Mouse (Mus musculus) CD4-positive, CD25-positive, alpha-beta regulatory T cell, adult 2 months (primary cell): ENCODE results near the gene Fam178b.
A peak's percentile ranks its signal among the peaks of the same experiment; 100 is the strongest.
"Not testable (repeated sequence)": the region's sequence is repeated elsewhere in the genome, so short reads cannot be mapped to it uniquely, and the experiment has no call there.

Experiments
- DNase-seq: peaks from one replicate; pipeline ENCODE4 v3.0.0-alpha.2; 2012; ENCODE audit warnings: low read depth, low spot score

Gene Fam178b

GRCm38 (mm10) chr1:36546888-36547471 is 136.0 kb downstream of the Fam178b start, which contains the start of gene Ankrd39:
Gene Ankrd39 (minus strand): TSS chr1:36547445.
- DNase-seq: peak; percentile 97

- DNase-seq: peak; percentile 60
Measured at GRCm38 (mm10) chr1:36545845-36546600, 137.0 kb downstream of the Fam178b start.

- DNase-seq: peak; percentile 16
Measured at GRCm38 (mm10) chr1:36545382-36545781, 137.6 kb downstream of the Fam178b start.

- DNase-seq: no peak
Measured at GRCm38 (mm10) chr1:36542925-36543324, 140.1 kb downstream of the Fam178b start.

- no peak for DNase-seq
Measured at GRCm38 (mm10) chr1:36541844-36542243, 141.1 kb downstream of the Fam178b start.

GRCm38 (mm10) chr1:36540807-36541206 is 142.2 kb downstream of the Fam178b start:
- DNase-seq: no peak

GRCm38 (mm10) chr1:36540132-36540531 is 142.9 kb downstream of the Fam178b start:
- DNase-seq: no peak

GRCm38 (mm10) chr1:36539186-36539585 is 143.8 kb downstream of the Fam178b start, which contains the start of gene Gm42417:
Gene Gm42417 (minus strand): TSS chr1:36539429.
- DNase-seq: no peak

- no peak for DNase-seq
Measured at GRCm38 (mm10) chr1:36538727-36539126, 144.3 kb downstream of the Fam178b start.

GRCm38 (mm10) chr1:36536783-36537182 is 146.2 kb downstream of the Fam178b start, which contains the start of gene Ankrd23:
Gene Ankrd23 (minus strand): TSS chr1:36536883.
- DNase-seq: not testable (repeated sequence)

- no peak for DNase-seq
Measured at GRCm38 (mm10) chr1:36536397-36536728, 146.6 kb downstream of the Fam178b start.

GRCm38 (mm10) chr1:36535477-36536396 is 147.2 kb downstream of the Fam178b start:
- no peak for DNase-seq

GRCm38 (mm10) chr1:36534595-36535058 is 148.4 kb downstream of the Fam178b start:
- no peak for DNase-seq

GRCm38 (mm10) chr1:36533546-36533945 is 149.4 kb downstream of the Fam178b start:
- no peak for DNase-seq

- DNase-seq: no peak
Measured at GRCm38 (mm10) chr1:36531461-36531860, 151.5 kb downstream of the Fam178b start.

GRCm38 (mm10) chr1:36530962-36531361 is 152.0 kb downstream of the Fam178b start:
- no peak for DNase-seq

- DNase-seq: no peak
Measured at GRCm38 (mm10) chr1:36530485-36530884, 152.5 kb downstream of the Fam178b start.

- DNase-seq: no peak
Measured at GRCm38 (mm10) chr1:36529875-36530274, 153.1 kb downstream of the Fam178b start.

- DNase-seq: no peak
Measured at GRCm38 (mm10) chr1:36529274-36529673, 153.7 kb downstream of the Fam178b start.

GRCm38 (mm10) chr1:36528351-36528750 is 154.6 kb downstream of the Fam178b start:
- DNase-seq: no peak

- DNase-seq: no peak
Measured at GRCm38 (mm10) chr1:36526903-36527302, 156.1 kb downstream of the Fam178b start.

- no peak for DNase-seq
Measured at GRCm38 (mm10) chr1:36525774-36526173, 157.2 kb downstream of the Fam178b start.
